Mouse (Mus musculus) embryonic fibroblast, embryonic 13.5 days (primary cell): ENCODE results near the gene Dync2li1. TPM values are rescaled to one million over a fixed set of nuclear protein-coding genes. Genes with fewer than 3 reads are reported as not detected.

Experiments used
- H3K27ac ChIP-seq: 2 replicates; pipeline ENCODE4 v1.5.1; 2012; ENCODE audit warnings: low read length, control low read depth, inconsistent platforms; ENCODE audit not compliant: insufficient read depth
- H3K4me1 ChIP-seq: 2 replicates; pipeline ENCODE4 v1.6.1; 2011; ENCODE audit warnings: low read length; ENCODE audit not compliant: control insufficient read depth, insufficient read depth
- H3K4me3 ChIP-seq: 2 replicates; pipeline ENCODE4 v1.5.1; 2011; ENCODE audit warnings: mild to moderate bottlenecking, control low read depth, low read length; ENCODE audit not compliant: insufficient read depth
- CTCF ChIP-seq: IDR thresholded peaks from 2 replicates; pipeline ENCODE4 v1.5.1; 2011; ENCODE audit warnings: mild to moderate bottlenecking, control low read depth, low read length, moderate library complexity, borderline replicate concordance; ENCODE audit not compliant: insufficient read depth
- POLR2A ChIP-seq: IDR thresholded peaks from 2 replicates; pipeline ENCODE4 v1.6.1; 2011; ENCODE audit warnings: low read depth, mild to moderate bottlenecking, control low read depth, low read length, moderate library complexity
- polyA plus RNA-seq: library from polyadenylated mRNA; stranded (reverse); fragments of >200 nt; gene quantifications from 2 replicates; pipeline ENCODE4 v1.2.4, GENCODE M21; 2011; ENCODE audit warnings: low read depth; ENCODE audit not compliant: missing spikeins, insufficient read length

Dync2li1 gene
- polyA plus RNA-seq, 1 experiment = 21.4 TPM

DNA sequence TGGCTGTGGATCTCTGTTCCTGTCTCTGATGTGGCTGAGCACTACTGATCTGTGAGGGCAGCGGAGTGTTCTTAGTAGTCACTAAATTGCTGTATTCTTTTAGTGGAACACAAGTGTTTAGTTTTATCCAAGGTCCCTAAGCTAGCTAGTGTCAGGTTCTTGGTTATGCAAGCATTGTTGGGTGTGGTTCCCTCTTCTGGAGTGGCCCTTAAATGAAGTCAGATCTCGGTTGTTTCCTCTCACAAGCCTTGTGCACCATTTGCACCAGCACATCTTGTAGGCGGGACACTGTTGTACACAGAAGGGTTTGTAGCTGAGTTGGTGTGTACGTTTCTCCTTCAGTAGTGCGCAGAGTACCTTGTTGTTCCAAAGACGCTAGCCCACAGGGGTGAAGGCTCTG lies 11.7 kb downstream of the Dync2li1 start:
- H3K4me1 ChIP-seq = no peaks in the 10 kb centered on the region
- no peak overlapping the region for H3K27ac ChIP-seq
- TF ChIP-seq CTCF = no peak
- TF ChIP-seq POLR2A = no peak
- H3K4me3 ChIP-seq = no peak overlapping the region

DNA sequence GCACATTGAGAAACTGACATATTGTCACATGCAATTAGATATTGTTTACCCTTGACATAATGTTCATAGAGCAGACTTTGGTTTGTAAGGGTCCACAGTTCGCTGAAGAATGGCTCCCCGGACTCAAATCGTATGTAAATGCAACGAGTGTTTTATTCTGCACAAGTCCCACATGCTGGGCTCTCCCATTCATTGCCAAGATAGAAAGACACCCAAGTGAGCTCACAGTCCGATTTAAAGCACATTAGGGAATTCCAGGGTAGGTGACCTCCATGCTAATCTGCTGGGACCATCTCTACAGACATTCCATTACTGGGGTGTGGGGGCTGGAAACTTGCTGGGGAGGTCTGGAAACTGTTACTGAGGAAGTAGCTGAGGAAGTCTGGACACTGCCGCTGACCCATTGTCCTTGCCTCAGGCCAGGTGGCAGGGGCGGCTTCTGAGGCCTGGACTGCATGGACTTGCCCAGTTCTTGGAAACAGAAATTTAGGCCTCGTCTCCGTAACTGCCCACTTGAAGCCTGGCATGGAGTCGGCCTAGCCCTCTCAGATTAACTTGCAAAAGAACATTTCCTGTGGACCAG lies 13.6 kb downstream of the Dync2li1 start:
- Histone ChIP-seq H3K4me3 (no peak overlapping the region), H3K27ac (no peak overlapping the region), H3K4me1 (no peaks in the 10 kb centered on the region)
- TF ChIP-seq CTCF (no peak), POLR2A (no peak)

DNA sequence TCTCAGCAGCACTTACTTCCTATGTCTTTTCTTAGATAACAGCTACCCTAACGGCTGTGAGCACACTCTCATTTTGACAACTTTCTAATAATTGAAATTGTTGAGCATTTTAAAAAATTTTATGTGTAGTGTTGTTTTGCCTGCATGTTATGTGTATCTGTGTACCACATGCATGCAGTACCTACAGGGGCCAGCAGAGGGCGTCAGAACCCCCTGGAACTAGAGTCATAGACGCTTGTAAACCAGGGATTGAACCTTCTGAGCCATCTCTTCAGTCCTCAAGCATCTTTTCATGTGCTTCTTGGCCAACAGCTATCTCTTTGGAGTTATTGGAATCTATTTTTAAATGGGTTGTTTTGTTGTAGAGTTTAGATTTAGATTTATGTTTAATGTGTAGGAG lies 15.6 kb downstream of the Dync2li1 start:
- TF ChIP-seq POLR2A (no peak), CTCF (peak; percentile 13; the same call in 1 of the 2 replicates)
- Histone ChIP-seq H3K4me3 (no peak overlapping the region), H3K4me1 (no peaks in the 10 kb centered on the region), H3K27ac (no peak overlapping the region)

GRCm38 (mm10) chr17:84642324-84642723 lies 16.0 kb downstream of the Dync2li1 start:
- no peak overlapping the region for H3K27ac ChIP-seq
- H3K4me1 ChIP-seq = no peaks in the 10 kb centered on the region
- H3K4me3 ChIP-seq = no peak overlapping the region
- TF ChIP-seq POLR2A = no peak
- TF ChIP-seq CTCF = no peak

DNA sequence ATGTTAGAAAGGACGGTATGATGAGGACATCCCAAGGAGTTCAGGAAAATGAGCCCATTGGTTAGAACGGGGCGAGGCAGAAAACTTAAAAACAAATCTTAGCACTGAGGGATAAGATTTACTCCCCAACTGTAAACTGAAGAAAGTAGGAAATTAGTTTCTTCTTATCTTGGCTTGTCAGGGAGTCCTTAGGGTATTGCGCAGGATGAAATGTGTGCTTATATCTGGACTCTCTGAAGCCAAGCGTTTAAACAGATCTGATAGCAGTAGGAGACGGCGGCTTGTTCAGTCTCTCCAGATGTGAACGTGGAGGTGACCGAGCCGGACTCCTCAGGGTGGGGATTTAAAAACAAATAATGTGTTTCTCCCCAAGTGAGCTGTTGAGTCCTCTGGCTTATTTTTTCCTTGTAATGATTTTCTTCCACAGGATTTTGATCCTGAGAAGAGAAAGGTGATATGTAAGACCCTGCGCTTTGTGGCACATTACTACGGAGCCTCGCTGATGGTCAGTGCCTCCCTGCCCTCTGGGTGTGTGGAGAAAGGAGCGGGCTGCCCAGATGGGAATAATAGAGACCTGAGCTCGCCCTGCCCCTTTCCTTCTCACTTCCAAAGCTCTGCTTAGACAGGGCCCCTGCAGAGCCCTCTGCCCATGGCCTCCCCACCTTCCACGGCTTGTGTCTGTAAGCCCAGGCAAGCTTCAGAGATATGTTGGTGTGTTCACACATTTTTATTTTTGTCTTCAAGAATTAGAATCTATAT lies 18.2 kb downstream of the Dync2li1 start:
- TF ChIP-seq CTCF (no peak), POLR2A (no peak)
- Histone ChIP-seq H3K27ac (no peak overlapping the region), H3K4me3 (no peak overlapping the region), H3K4me1 (no peaks in the 10 kb centered on the region)

DNA sequence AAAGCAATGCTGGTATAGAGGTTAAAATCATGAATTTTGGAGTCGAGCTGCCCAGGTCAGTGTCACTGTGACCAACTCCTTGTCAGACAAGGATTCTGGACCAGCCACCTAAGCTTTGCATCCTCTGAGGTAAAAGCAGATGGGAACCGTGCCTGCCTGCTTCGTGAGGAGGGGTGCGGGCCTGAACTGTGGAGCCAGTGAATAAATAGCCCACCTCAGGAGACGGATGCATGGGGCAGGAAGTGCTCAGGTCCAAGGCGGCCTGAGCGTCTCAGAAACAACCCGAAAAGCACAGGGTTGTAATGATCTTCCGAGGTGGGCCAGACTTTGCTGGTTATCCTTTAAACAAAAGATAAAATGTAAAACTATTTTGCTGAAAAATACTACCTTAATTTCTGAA lies 18.8 kb downstream of the Dync2li1 start:
- Histone ChIP-seq H3K4me3 (no peak overlapping the region), H3K4me1 (no peaks in the 10 kb centered on the region), H3K27ac (no peak overlapping the region)
- TF ChIP-seq CTCF (no peak), POLR2A (no peak)

GRCm38 (mm10) chr17:84645894-84646293 lies 19.6 kb downstream of the Dync2li1 start:
- no peaks in the 10 kb centered on the region for H3K4me1 ChIP-seq
- H3K4me3 ChIP-seq = no peak overlapping the region
- H3K27ac ChIP-seq = no peak overlapping the region
- TF ChIP-seq POLR2A (no peak), CTCF (no peak)

DNA sequence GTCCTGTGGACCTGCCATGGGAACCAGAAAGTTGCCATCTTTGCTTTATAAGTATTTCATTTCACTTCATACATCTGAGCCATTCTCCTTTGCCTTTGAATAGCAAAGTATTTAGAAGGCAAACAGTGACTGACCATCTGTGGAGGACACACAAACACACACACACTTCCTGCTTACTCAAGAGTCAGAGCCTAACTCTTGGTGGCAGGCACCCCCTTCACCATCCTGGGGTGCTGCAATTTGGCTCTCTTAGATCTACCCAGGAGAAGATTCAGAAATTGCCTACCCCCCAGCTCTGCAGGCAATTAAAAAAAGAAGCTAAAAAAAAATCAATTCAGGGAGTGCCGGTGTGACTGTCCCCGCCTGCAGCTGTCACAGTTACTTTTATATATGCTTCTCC lies 20.2 kb downstream of the Dync2li1 start:
- Histone ChIP-seq H3K27ac (no peak overlapping the region), H3K4me3 (no peak overlapping the region), H3K4me1 (no peaks in the 10 kb centered on the region)
- no peak for TF ChIP-seq CTCF

GRCm38 (mm10) chr17:84647630-84648029 lies 21.3 kb downstream of the Dync2li1 start:
- Histone ChIP-seq H3K4me3 (no peak overlapping the region), H3K27ac (no peak overlapping the region), H3K4me1 (no peaks in the 10 kb centered on the region)
- TF ChIP-seq POLR2A (no peak), CTCF (no peak)

GRCm38 (mm10) chr17:84650302-84651017 lies 24.2 kb downstream of the Dync2li1 start:
- Histone ChIP-seq H3K4me3 (no peak overlapping the region), H3K4me1 (no peaks in the 10 kb centered on the region), H3K27ac (no peak overlapping the region)
- TF ChIP-seq CTCF = no peak
